Mouse (Mus musculus): ENCODE results near the gene Slc25a22. TPM values are rescaled to one million over a fixed set of nuclear protein-coding genes. Genes with fewer than 3 reads are reported as not detected.

The Slc25a22 gene
- polyA plus RNA-seq, 1 experiment from 2014 or later = 19.4 TPM

- Histone ChIP-seq H3K4me2 (no peak overlapping the region), H3K27me3 (ENCODE audit: control insufficient read depth, insufficient read depth, low read length) (no peaks in the 10 kb centered on the region), H3K4me3 (ENCODE audit: low read depth, low read length) (no peak overlapping the region), H3K9me3 (replicated peaks; ENCODE audit: control insufficient read depth, low read length) (no peaks in the 10 kb centered on the region), H3K27ac (ENCODE audit: low read depth, low read length) (no peak overlapping the region), H3K4me1 (ENCODE audit: control insufficient read depth, insufficient read depth, low read length) (peaks cover 41% of the 10 kb centered on the region), H3K9ac (ENCODE audit: low read depth, low read length) (no peak overlapping the region), H3K36me3 (ENCODE audit: control insufficient read depth, insufficient read depth, low read length) (0 out of 2 replicates have a peak, but pooled peaks cover 8% of the 10 kb centered on the region)
- WGBS (ENCODE audit: insufficient replicate concordance) = 85% methylated on average over 8 of the region's 8 CpGs
- no peak for ATAC-seq (replicated peaks; ENCODE audit: insufficient number of reproducible peaks, low FRiP score, low TSS enrichment)
Observed at GRCm38 (mm10) chr7:141432186-141432611, 5.5 kb downstream of the Slc25a22 start.

- H3K27ac ChIP-seq (ENCODE audit: low read depth, low read length) = no peak overlapping the region
- no peaks in the 10 kb centered on the region for H3K9me3 ChIP-seq (replicated peaks; ENCODE audit: control insufficient read depth, low read length)
- no peak overlapping the region for H3K9ac ChIP-seq (ENCODE audit: low read depth, low read length)
- 0 out of 2 replicates have a peak, but pooled peaks cover 8% of the 10 kb centered on the region for H3K36me3 ChIP-seq (ENCODE audit: control insufficient read depth, insufficient read depth, low read length)
- H3K27me3 ChIP-seq (ENCODE audit: control insufficient read depth, insufficient read depth, low read length) = no peaks in the 10 kb centered on the region
- WGBS (ENCODE audit: insufficient replicate concordance) = 93% methylated on average over 19 of the region's 19 CpGs
- no peak overlapping the region for H3K4me3 ChIP-seq (ENCODE audit: low read depth, low read length)
- H3K4me2 ChIP-seq = no peak overlapping the region
- no peak for ATAC-seq (replicated peaks; ENCODE audit: insufficient number of reproducible peaks, low FRiP score, low TSS enrichment)
- H3K4me1 ChIP-seq (ENCODE audit: control insufficient read depth, insufficient read depth, low read length) = peaks cover 39% of the 10 kb centered on the region
Observed at GRCm38 (mm10) chr7:141431434-141432185, 6.1 kb downstream of the Slc25a22 start.

- Histone ChIP-seq H3K9ac (ENCODE audit: low read depth, low read length) (no peak overlapping the region), H3K9me3 (replicated peaks; ENCODE audit: control insufficient read depth, low read length) (no peaks in the 10 kb centered on the region), H3K27ac (ENCODE audit: low read depth, low read length) (peak overlapping the region; percentile 71), H3K4me3 (ENCODE audit: low read depth, low read length) (no peak overlapping the region), H3K4me1 (ENCODE audit: control insufficient read depth, insufficient read depth, low read length) (peaks cover 41% of the 10 kb centered on the region), H3K36me3 (ENCODE audit: control insufficient read depth, insufficient read depth, low read length) (0 out of 2 replicates have a peak, but pooled peaks cover 8% of the 10 kb centered on the region), H3K27me3 (ENCODE audit: control insufficient read depth, insufficient read depth, low read length) (no peaks in the 10 kb centered on the region), H3K4me2 (no peak overlapping the region)
- no peak for ATAC-seq (replicated peaks; ENCODE audit: insufficient number of reproducible peaks, low FRiP score, low TSS enrichment)
- 92% methylated on average over 9 of the region's 9 CpGs for WGBS (ENCODE audit: insufficient replicate concordance)
Observed at GRCm38 (mm10) chr7:141430585-141431240, 7.0 kb downstream of the Slc25a22 start.

GRCm38 (mm10) chr7:141429840-141430584, 7.7 kb downstream of the Slc25a22 start:
- Histone ChIP-seq H3K36me3 (ENCODE audit: control insufficient read depth, insufficient read depth, low read length) (0 out of 2 replicates have a peak, but pooled peaks cover 8% of the 10 kb centered on the region), H3K27ac (ENCODE audit: low read depth, low read length) (peak overlapping the region; percentile 71), H3K4me1 (ENCODE audit: control insufficient read depth, insufficient read depth, low read length) (peaks cover 37% of the 10 kb centered on the region), H3K27me3 (ENCODE audit: control insufficient read depth, insufficient read depth, low read length) (no peaks in the 10 kb centered on the region), H3K9ac (ENCODE audit: low read depth, low read length) (peak overlapping the region; percentile 39; the same call in 1 of the 2 replicates), H3K9me3 (replicated peaks; ENCODE audit: control insufficient read depth, low read length) (no peaks in the 10 kb centered on the region), H3K4me3 (ENCODE audit: low read depth, low read length) (peak overlapping the region; percentile 16; the same call in 1 of the 2 replicates), H3K4me2 (peak overlapping the region; percentile 35)
- 49% methylated on average over 9 of the region's 9 CpGs for WGBS (ENCODE audit: insufficient replicate concordance)
- peak; percentile 44; the same call in 1 of the 2 replicates for ATAC-seq (replicated peaks; ENCODE audit: insufficient number of reproducible peaks, low FRiP score, low TSS enrichment)

GRCm38 (mm10) chr7:141429310-141429709, 8.4 kb downstream of the Slc25a22 start, which contains the start of gene Cend1:
Cend1 (minus strand) TSS chr7:141429491.
- peaks cover 30% of the 10 kb centered on the region for H3K4me1 ChIP-seq (ENCODE audit: control insufficient read depth, insufficient read depth, low read length)
- peak; percentile 56 for ATAC-seq (replicated peaks; ENCODE audit: insufficient number of reproducible peaks, low FRiP score, low TSS enrichment)
- WGBS (ENCODE audit: insufficient replicate concordance) = 3% methylated on average over 19 of the region's 19 CpGs
- peak within 1 kb of the TSS; percentile 43; the same call in 1 of the 2 replicates for H3K9ac ChIP-seq (ENCODE audit: low read depth, low read length)
- H3K4me3 ChIP-seq (ENCODE audit: low read depth, low read length) = peak within 1 kb of the TSS; percentile 16
- peak within 1 kb of the TSS; percentile 71 for H3K27ac ChIP-seq (ENCODE audit: low read depth, low read length)
- H3K27me3 ChIP-seq (ENCODE audit: control insufficient read depth, insufficient read depth, low read length) = no peaks in the 10 kb centered on the region
- no peaks in the 10 kb centered on the region for H3K9me3 ChIP-seq (replicated peaks; ENCODE audit: control insufficient read depth, low read length)
- H3K4me2 ChIP-seq = peak within 1 kb of the TSS; percentile 35
- H3K36me3 ChIP-seq (ENCODE audit: control insufficient read depth, insufficient read depth, low read length) = 0 out of 2 replicates have a peak, but pooled peaks cover 8% of the 10 kb centered on the region

- peak overlapping the region; percentile 16 for H3K4me3 ChIP-seq (ENCODE audit: low read depth, low read length)
Observed at GRCm38 (mm10) chr7:141428701-141429100, 9.0 kb downstream of the Slc25a22 start.

GRCm38 (mm10) chr7:141426948-141427730, 10.6 kb downstream of the Slc25a22 start:
- 78% methylated on average over 12 of the region's 12 CpGs for WGBS (ENCODE audit: insufficient replicate concordance)
- no peak overlapping the region for H3K27ac ChIP-seq (ENCODE audit: low read depth, low read length)
- ATAC-seq (replicated peaks; ENCODE audit: insufficient number of reproducible peaks, low FRiP score, low TSS enrichment) = no peak
- H3K36me3 ChIP-seq (ENCODE audit: control insufficient read depth, insufficient read depth, low read length) = 0 out of 2 replicates have a peak, but pooled peaks cover 7% of the 10 kb centered on the region
- no peaks in the 10 kb centered on the region for H3K27me3 ChIP-seq (ENCODE audit: control insufficient read depth, insufficient read depth, low read length)
- H3K4me1 ChIP-seq (ENCODE audit: control insufficient read depth, insufficient read depth, low read length) = peaks cover 23% of the 10 kb centered on the region
- no peak overlapping the region for H3K4me3 ChIP-seq (ENCODE audit: low read depth, low read length)
- H3K4me2 ChIP-seq = no peak overlapping the region
- H3K9me3 ChIP-seq (replicated peaks; ENCODE audit: control insufficient read depth, low read length) = no peaks in the 10 kb centered on the region
- H3K9ac ChIP-seq (ENCODE audit: low read depth, low read length) = no peak overlapping the region

More at GRCm38 (mm10) chr7:141428701-141429100, 9.0 kb downstream of the Slc25a22 start:
- no peak for ATAC-seq (replicated peaks; ENCODE audit: insufficient number of reproducible peaks, low FRiP score, low TSS enrichment)
- H3K36me3 ChIP-seq (ENCODE audit: control insufficient read depth, insufficient read depth, low read length) = 0 out of 2 replicates have a peak, but pooled peaks cover 8% of the 10 kb centered on the region
- 47% methylated on average over 5 of the region's 5 CpGs for WGBS (ENCODE audit: insufficient replicate concordance)
- no peak overlapping the region for H3K27ac ChIP-seq (ENCODE audit: low read depth, low read length)
- H3K4me2 ChIP-seq = peak overlapping the region; percentile 35
- H3K9me3 ChIP-seq (replicated peaks; ENCODE audit: control insufficient read depth, low read length) = no peaks in the 10 kb centered on the region
- H3K9ac ChIP-seq (ENCODE audit: low read depth, low read length) = peak overlapping the region; percentile 43; the same call in 1 of the 2 replicates
- no peaks in the 10 kb centered on the region for H3K27me3 ChIP-seq (ENCODE audit: control insufficient read depth, insufficient read depth, low read length)
- peaks cover 24% of the 10 kb centered on the region for H3K4me1 ChIP-seq (ENCODE audit: control insufficient read depth, insufficient read depth, low read length)

All from heart, embryonic 11.5 days (tissue).